Mouse (Mus musculus) adrenal gland (tissue): ENCODE measurements around the gene Rnf10.

ENCODE experiments used
- intact Hi-C: fragments of 180-260 bp; cut with DNase I; formaldehyde crosslinking; loops from one replicate; pipeline ENCODE4 v1.15.1; 2025

The Rnf10 gene

GRCm38 (mm10) chr5:115237803-115238728, 34.6 kb downstream of the Rnf10 start:
- intact Hi-C loops = loop anchor here (5.0 kb wide), 1 partner anchor 34 kb away; the partner anchor contains the start of gene Rnf10

- intact Hi-C loops = loop anchor here (2.0 to 5.0 kb wide), 2 partner anchors 36 to 43 kb away; partner anchors contain the start of gene Rnf10
These were observed 36.9 kb downstream of the Rnf10 start, which contains the start of gene Pop5 for GRCm38 (mm10) chr5:115235786-115236263. TSS of gene Pop5 (plus strand) at chr5:115235836.

- intact Hi-C loops = loop anchor here (2.0 to 5.0 kb wide), 2 partner anchors 37 to 43 kb away; partner anchors contain the start of gene Rnf10
These were observed 37.4 kb downstream of the Rnf10 start for GRCm38 (mm10) chr5:115235323-115235771.

- intact Hi-C loops = loop anchor here (2.0 to 5.0 kb wide), 3 partner anchors 42 to 257 kb away; no protein-coding TSS in a partner anchor
These were observed 38.2 kb downstream of the Rnf10 start for GRCm38 (mm10) chr5:115234519-115234918.

GRCm38 (mm10) chr5:115233031-115233780, 39.5 kb downstream of the Rnf10 start:
- intact Hi-C loops = loop anchor here (5.0 kb wide), 2 partner anchors 106 to 256 kb away; no protein-coding TSS in a partner anchor

- intact Hi-C loops = loop anchor here (5.0 kb wide), 2 partner anchors 105 to 255 kb away; no protein-coding TSS in a partner anchor
These were observed 40.2 kb downstream of the Rnf10 start for GRCm38 (mm10) chr5:115232516-115232915.

GRCm38 (mm10) chr5:115231552-115232120, 41.1 kb downstream of the Rnf10 start:
- intact Hi-C loops = loop anchor here (5.0 kb wide), 2 partner anchors 104 to 254 kb away; no protein-coding TSS in a partner anchor

- intact Hi-C loops = loop anchor here (5.0 kb wide), 2 partner anchors 104 to 254 kb away; no protein-coding TSS in a partner anchor
These were observed 41.7 kb downstream of the Rnf10 start for GRCm38 (mm10) chr5:115230830-115231551.

- intact Hi-C loops = no loop called here
These were observed 50.2 kb downstream of the Rnf10 start for GRCm38 (mm10) chr5:115222485-115222884.

- intact Hi-C loops = no loop called here
These were observed 51.6 kb downstream of the Rnf10 start for GRCm38 (mm10) chr5:115220931-115221640.

GRCm38 (mm10) chr5:115217998-115218397, 54.7 kb downstream of the Rnf10 start:
- intact Hi-C loops = no loop called here

GRCm38 (mm10) chr5:115215273-115216185, 57.2 kb downstream of the Rnf10 start:
- intact Hi-C loops = no loop called here

GRCm38 (mm10) chr5:115214864-115215263, 57.8 kb downstream of the Rnf10 start:
- intact Hi-C loops = no loop called here

- intact Hi-C loops = loop anchor here (1.0 kb wide), 1 partner anchor 24 kb away; no protein-coding TSS in a partner anchor
These were observed 59.8 kb downstream of the Rnf10 start for GRCm38 (mm10) chr5:115212861-115213260.

GRCm38 (mm10) chr5:115212451-115212850, 60.2 kb downstream of the Rnf10 start:
- intact Hi-C loops = loop anchor here (1.0 kb wide), 1 partner anchor 23 kb away; no protein-coding TSS in a partner anchor

- intact Hi-C loops = no loop called here
These were observed 62.3 kb downstream of the Rnf10 start for GRCm38 (mm10) chr5:115210380-115210779.

- intact Hi-C loops = no loop called here
These were observed 64.1 kb downstream of the Rnf10 start for GRCm38 (mm10) chr5:115208601-115209000.

- intact Hi-C loops = no loop called here
These were observed 64.8 kb downstream of the Rnf10 start for GRCm38 (mm10) chr5:115207892-115208291.
